Mouse (Mus musculus) heart, embryonic 13.5 days (tissue): Measurements from ENCODE around the gene Cacna2d3. TPM values are rescaled to one million over a fixed set of nuclear protein-coding genes. Genes with fewer than 3 reads are reported as not detected.

Experiments used
- ATAC-seq: fragments of 200-750 bp; cut with Nextera tagmentation; 2 replicates; pipeline ENCODE4 v1.8.0; 2017; ENCODE audit warnings: moderate TSS enrichment; ENCODE audit not compliant: insufficient number of reproducible peaks, low FRiP score, low TSS enrichment; ENCODE audit errors: extremely low read depth
- H3K27ac ChIP-seq: fragments of 300-500 bp; sonication (generic); replicated peaks from 2 replicates; pipeline ENCODE4 v1.5.1; 2015; ENCODE audit warnings: moderate library complexity, mild to moderate bottlenecking, inconsistent platforms
- H3K27me3 ChIP-seq: fragments of 300-500 bp; sonication (generic); replicated peaks from 2 replicates; pipeline ENCODE4 v1.6.1; 2015; ENCODE audit warnings: mild to moderate bottlenecking, inconsistent platforms
- H3K36me3 ChIP-seq: fragments of 300-500 bp; sonication (generic); 2 replicates; pipeline ENCODE4 v1.6.1; 2015; ENCODE audit warnings: mild to moderate bottlenecking, inconsistent platforms
- H3K4me1 ChIP-seq: fragments of 300-500 bp; sonication (generic); 2 replicates; pipeline ENCODE4 v1.6.1; 2015; ENCODE audit warnings: inconsistent platforms
- H3K4me2 ChIP-seq: fragments of 300-500 bp; sonication (generic); 2 replicates; pipeline ENCODE4 v1.6.1; 2015; ENCODE audit warnings: inconsistent platforms, mild to moderate bottlenecking, moderate library complexity
- H3K4me3 ChIP-seq: fragments of 300-500 bp; sonication (generic); 2 replicates; pipeline ENCODE4 v1.5.1; 2015; ENCODE audit warnings: moderate library complexity, mild to moderate bottlenecking, inconsistent platforms
- H3K9ac ChIP-seq: fragments of 300-500 bp; sonication (generic); 2 replicates; pipeline ENCODE4 v1.6.1; 2015; ENCODE audit warnings: inconsistent platforms, mild to moderate bottlenecking, moderate library complexity
- H3K9me3 ChIP-seq: fragments of 300-500 bp; sonication (generic); 2 replicates; pipeline ENCODE4 v1.6.1; 2016; ENCODE audit warnings: inconsistent platforms
- WGBS: fragments of 180-500 bp; shearing (Covaris S2); methylation state at CpG from one replicate; pipeline ENCODE4 v1.1.7; 2015; ENCODE audit warnings: mixed read lengths; 5-methylcytosine and 5-hydroxymethylcytosine counted together
- polyA plus RNA-seq: library from polyadenylated mRNA; unstranded; fragments of >200 nt; fragmentation: Nextera tagmentation; extraction: Ambion mirVana; gene quantifications from 2 replicates; pipeline ENCODE4 v1.2.1, GENCODE M21; 2015

Cacna2d3 gene
- polyA plus RNA-seq, 1 experiment from 2014 or later: 0.33 TPM

- peaks cover 7% of the 10 kb centered on the region for H3K4me1 ChIP-seq
- no peak for ATAC-seq
- H3K27me3 ChIP-seq: 0 out of 2 replicates have a peak, but pooled peaks cover 3% of the 10 kb centered on the region
- 52% methylated on average over 6 of the region's 6 CpGs for WGBS
- no peak overlapping the region for H3K27ac ChIP-seq
- H3K4me2 ChIP-seq: no peak overlapping the region
- H3K36me3 ChIP-seq: no peaks in the 10 kb centered on the region
- no peaks in the 10 kb centered on the region for H3K9me3 ChIP-seq
- no peak overlapping the region for H3K9ac ChIP-seq
- H3K4me3 ChIP-seq: no peak overlapping the region
Observed at GRCm38 (mm10) chr14:29025335-29025734, 696.3 kb downstream of the Cacna2d3 start.

GRCm38 (mm10) chr14:29023246-29023645 lies 698.4 kb downstream of the Cacna2d3 start:
- Histone ChIP-seq H3K27me3 (0 out of 2 replicates have a peak, but pooled peaks cover 3% of the 10 kb centered on the region), H3K9me3 (no peaks in the 10 kb centered on the region), H3K9ac (no peak overlapping the region), H3K36me3 (no peaks in the 10 kb centered on the region), H3K4me2 (no peak overlapping the region), H3K4me1 (peaks cover 6% of the 10 kb centered on the region), H3K27ac (no peak overlapping the region), H3K4me3 (no peak overlapping the region)
- no peak for ATAC-seq
- WGBS: 90% methylated on average over 4 of the region's 4 CpGs

- Histone ChIP-seq H3K9ac (no peak overlapping the region), H3K4me3 (no peak overlapping the region), H3K9me3 (no peaks in the 10 kb centered on the region), H3K27me3 (no peaks in the 10 kb centered on the region), H3K4me1 (peaks cover 26% of the 10 kb centered on the region), H3K27ac (no peak overlapping the region), H3K36me3 (no peaks in the 10 kb centered on the region), H3K4me2 (no peak overlapping the region)
- 72% methylated on average over 4 of the region's 4 CpGs for WGBS
- ATAC-seq: no peak
Observed at GRCm38 (mm10) chr14:29021295-29021694, 700.4 kb downstream of the Cacna2d3 start.

GRCm38 (mm10) chr14:29018316-29019000 lies 703.2 kb downstream of the Cacna2d3 start:
- H3K36me3 ChIP-seq: no peaks in the 10 kb centered on the region
- ATAC-seq: no peak
- peak overlapping the region; percentile 79 for H3K27ac ChIP-seq
- no peaks in the 10 kb centered on the region for H3K9me3 ChIP-seq
- H3K4me1 ChIP-seq: peaks cover 27% of the 10 kb centered on the region
- 37% methylated on average over 7 of the region's 7 CpGs for WGBS
- H3K4me3 ChIP-seq: peak overlapping the region; percentile 14; the same call in 1 of the 2 replicates
- H3K27me3 ChIP-seq: no peaks in the 10 kb centered on the region
- no peak overlapping the region for H3K9ac ChIP-seq
- H3K4me2 ChIP-seq: peak overlapping the region; percentile 40

GRCm38 (mm10) chr14:29017883-29018282 lies 703.8 kb downstream of the Cacna2d3 start, which contains the start of gene Lrtm1:
TSS of gene Lrtm1 (plus strand) at chr14:29018208.
- WGBS: 5% methylated on average over 5 of the region's 5 CpGs
- H3K4me2 ChIP-seq: peak within 1 kb of the TSS; percentile 40

GRCm38 (mm10) chr14:29015896-29016295 lies 705.8 kb downstream of the Cacna2d3 start:
- no peak overlapping the region for H3K4me2 ChIP-seq
- 72% methylated on average over 5 of the region's 5 CpGs for WGBS
- no peaks in the 10 kb centered on the region for H3K9me3 ChIP-seq
- H3K27ac ChIP-seq: no peak overlapping the region
- no peak overlapping the region for H3K9ac ChIP-seq
- H3K4me1 ChIP-seq: peaks cover 27% of the 10 kb centered on the region
- H3K36me3 ChIP-seq: no peaks in the 10 kb centered on the region
- ATAC-seq: no peak
- no peaks in the 10 kb centered on the region for H3K27me3 ChIP-seq
- no peak overlapping the region for H3K4me3 ChIP-seq

More at GRCm38 (mm10) chr14:29017883-29018282, 703.8 kb downstream of the Cacna2d3 start, which contains the start of gene Lrtm1:
- H3K9ac ChIP-seq: no peak within 1 kb of the TSS
- H3K9me3 ChIP-seq: no peaks in the 10 kb centered on the region
- H3K4me3 ChIP-seq: peak within 1 kb of the TSS; percentile 14; the same call in 1 of the 2 replicates
- H3K4me1 ChIP-seq: peaks cover 27% of the 10 kb centered on the region
- H3K36me3 ChIP-seq: no peaks in the 10 kb centered on the region
- no peaks in the 10 kb centered on the region for H3K27me3 ChIP-seq
- ATAC-seq: peak; percentile 63
- peak within 1 kb of the TSS; percentile 79 for H3K27ac ChIP-seq

GRCm38 (mm10) chr14:29014680-29015079 lies 707.0 kb downstream of the Cacna2d3 start:
- WGBS: 66% methylated on average over 2 of the region's 2 CpGs
- H3K4me2 ChIP-seq: no peak overlapping the region
- ATAC-seq: no peak
- H3K9me3 ChIP-seq: no peaks in the 10 kb centered on the region
- no peaks in the 10 kb centered on the region for H3K27me3 ChIP-seq
- H3K4me3 ChIP-seq: no peak overlapping the region
- no peak overlapping the region for H3K9ac ChIP-seq
- H3K27ac ChIP-seq: no peak overlapping the region
- H3K4me1 ChIP-seq: peaks cover 31% of the 10 kb centered on the region
- no peaks in the 10 kb centered on the region for H3K36me3 ChIP-seq

GRCm38 (mm10) chr14:29013161-29013560 lies 708.5 kb downstream of the Cacna2d3 start:
- H3K4me3 ChIP-seq: no peak overlapping the region
- H3K27me3 ChIP-seq: no peaks in the 10 kb centered on the region
- no peak overlapping the region for H3K27ac ChIP-seq
- H3K36me3 ChIP-seq: no peaks in the 10 kb centered on the region
- 76% methylated on average over 3 of the region's 3 CpGs for WGBS
- H3K4me2 ChIP-seq: no peak overlapping the region
- H3K4me1 ChIP-seq: peaks cover 24% of the 10 kb centered on the region
- no peak for ATAC-seq
- no peaks in the 10 kb centered on the region for H3K9me3 ChIP-seq
- H3K9ac ChIP-seq: no peak overlapping the region

GRCm38 (mm10) chr14:29009644-29010043 lies 712.0 kb downstream of the Cacna2d3 start:
- H3K4me1 ChIP-seq: peaks cover 5% of the 10 kb centered on the region
- H3K36me3 ChIP-seq: no peaks in the 10 kb centered on the region
- WGBS: 83% methylated on average over 4 of the region's 4 CpGs
- H3K9ac ChIP-seq: no peak overlapping the region
- H3K9me3 ChIP-seq: no peaks in the 10 kb centered on the region
- H3K27ac ChIP-seq: no peak overlapping the region
- no peaks in the 10 kb centered on the region; the same call in 1 of the 2 replicates for H3K27me3 ChIP-seq
- no peak for ATAC-seq
- H3K4me3 ChIP-seq: no peak overlapping the region
- H3K4me2 ChIP-seq: no peak overlapping the region

GRCm38 (mm10) chr14:29005228-29005840 lies 716.3 kb downstream of the Cacna2d3 start:
- 83% methylated on average over 4 of the region's 5 CpGs for WGBS
- ATAC-seq: no peak
- Histone ChIP-seq H3K36me3 (no peaks in the 10 kb centered on the region), H3K27me3 (peaks cover 3% of the 10 kb centered on the region; the same call in 1 of the 2 replicates), H3K9me3 (no peaks in the 10 kb centered on the region), H3K27ac (no peak overlapping the region), H3K9ac (no peak overlapping the region), H3K4me2 (no peak overlapping the region), H3K4me3 (no peak overlapping the region), H3K4me1 (peaks cover 3% of the 10 kb centered on the region; the same call in 1 of the 2 replicates)

- WGBS: 93% methylated on average over 3 of the region's 3 CpGs
- H3K9me3 ChIP-seq: no peaks in the 10 kb centered on the region
- no peaks in the 10 kb centered on the region for H3K4me1 ChIP-seq
- no peak for ATAC-seq
- H3K9ac ChIP-seq: no peak overlapping the region
- no peak overlapping the region for H3K4me3 ChIP-seq
- H3K36me3 ChIP-seq: no peaks in the 10 kb centered on the region
- no peak overlapping the region for H3K27ac ChIP-seq
- no peaks in the 10 kb centered on the region; the same call in 1 of the 2 replicates for H3K27me3 ChIP-seq
- H3K4me2 ChIP-seq: no peak overlapping the region
Observed at GRCm38 (mm10) chr14:28996569-28996968, 725.1 kb downstream of the Cacna2d3 start.
